Mouse (Mus musculus) brain, adult 2 months (tissue): ENCODE data around the gene Tnfsf13b.

Source experiments
- DNase-seq: peaks from one replicate; pipeline ENCODE4 v3.0.0; 2011; ENCODE audit warnings: low read depth, low spot score

Tnfsf13b gene

DNA sequence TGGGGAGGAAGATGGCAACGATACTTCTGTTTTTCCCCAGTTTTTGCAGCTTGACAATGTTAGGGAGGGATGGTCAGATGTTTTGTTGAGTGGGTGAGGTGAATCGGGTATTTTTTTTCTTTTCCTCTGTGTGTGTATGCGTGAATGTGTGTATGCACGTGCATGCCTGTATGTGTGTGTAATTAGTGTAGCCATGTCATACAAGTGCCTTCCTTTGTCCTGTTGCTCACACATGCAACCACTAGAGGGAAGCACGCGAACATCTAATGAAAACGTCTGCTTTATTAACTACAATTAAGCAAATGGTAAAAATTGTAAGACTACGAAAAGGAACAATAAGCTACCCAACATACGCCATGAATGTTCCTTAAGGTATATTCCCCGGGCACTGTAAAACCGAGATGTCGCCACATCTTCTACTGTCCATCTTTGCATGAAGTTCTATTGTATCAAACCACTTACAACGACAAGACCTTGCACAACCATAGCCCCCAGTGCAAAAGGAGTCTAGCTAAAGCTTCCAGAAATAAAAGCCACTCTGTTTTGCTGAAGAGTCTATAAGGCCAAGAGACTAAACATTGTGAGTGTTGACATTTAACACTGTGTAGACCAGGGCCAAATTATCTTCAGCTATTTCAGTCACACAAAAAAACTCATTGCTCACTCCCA, 37.7 kb downstream of the Tnfsf13b start:
- DNase-seq, result peak; percentile 79

- no peak for DNase-seq
These were observed 39.5 kb downstream of the Tnfsf13b start for GRCm38 (mm10) chr8:10045743-10046142.

GRCm38 (mm10) chr8:10049162-10049561, 42.9 kb downstream of the Tnfsf13b start:
- DNase-seq, result peak; percentile 91

DNA sequence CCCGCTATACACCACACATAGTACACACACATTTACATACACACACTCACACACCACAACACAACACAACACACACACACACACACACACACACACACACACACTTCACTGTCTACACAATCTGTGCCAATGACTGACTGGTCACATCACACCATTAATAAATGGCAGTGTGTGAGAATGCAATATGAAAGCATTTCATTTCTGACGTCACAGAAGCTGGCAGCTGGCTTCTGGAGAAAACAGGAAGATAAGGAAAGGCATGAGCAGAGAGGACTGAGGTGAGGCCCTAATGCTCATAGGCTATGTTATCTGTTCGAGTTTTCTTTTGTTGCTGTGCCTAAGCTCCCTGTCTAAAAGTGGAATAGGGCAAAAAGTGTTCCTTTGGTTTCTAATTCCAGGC, 45.3 kb downstream of the Tnfsf13b start:
- no peak for DNase-seq

DNA sequence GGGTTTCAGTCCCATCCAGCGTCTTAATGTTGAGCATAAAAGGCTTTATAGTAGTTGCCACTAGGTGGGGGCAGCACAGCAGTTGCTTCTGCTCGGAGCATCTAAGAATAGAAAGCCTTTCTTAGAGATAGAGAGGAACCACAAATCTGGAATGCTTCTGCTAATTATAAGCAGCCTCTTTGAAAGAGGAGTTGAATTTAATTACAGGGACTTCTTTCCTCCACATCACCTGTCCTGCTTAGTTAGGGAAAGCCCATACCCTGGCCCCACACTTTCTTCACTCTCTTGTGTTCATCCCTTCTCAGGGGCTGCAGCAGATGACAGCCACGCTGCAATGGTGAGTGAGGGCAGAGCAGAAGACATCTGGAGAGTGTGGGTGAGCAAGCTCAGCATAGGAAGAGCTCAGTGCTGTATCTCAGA, 47.3 kb downstream of the Tnfsf13b start:
- peak; percentile 87 for DNase-seq

DNA sequence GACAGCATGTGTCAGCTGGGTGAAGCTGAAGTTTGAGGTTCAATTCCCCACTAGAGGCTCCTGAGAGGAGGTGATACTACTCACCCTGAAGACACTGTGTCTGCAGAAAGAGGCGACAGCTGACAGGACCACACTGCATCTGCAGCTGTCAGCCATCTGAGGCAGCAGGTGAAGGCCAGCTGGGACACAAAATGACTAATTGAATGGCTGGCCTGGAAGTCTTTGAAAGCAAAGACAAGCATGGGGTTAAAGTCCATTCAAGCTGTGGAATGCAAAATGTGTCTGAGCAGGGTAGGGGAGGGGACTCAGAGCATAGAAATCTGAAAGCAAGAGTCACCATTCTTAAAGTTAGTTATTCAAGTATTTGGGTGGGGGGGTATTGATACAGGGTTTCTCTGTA, 54.7 kb downstream of the Tnfsf13b start:
- no peak for DNase-seq

DNA sequence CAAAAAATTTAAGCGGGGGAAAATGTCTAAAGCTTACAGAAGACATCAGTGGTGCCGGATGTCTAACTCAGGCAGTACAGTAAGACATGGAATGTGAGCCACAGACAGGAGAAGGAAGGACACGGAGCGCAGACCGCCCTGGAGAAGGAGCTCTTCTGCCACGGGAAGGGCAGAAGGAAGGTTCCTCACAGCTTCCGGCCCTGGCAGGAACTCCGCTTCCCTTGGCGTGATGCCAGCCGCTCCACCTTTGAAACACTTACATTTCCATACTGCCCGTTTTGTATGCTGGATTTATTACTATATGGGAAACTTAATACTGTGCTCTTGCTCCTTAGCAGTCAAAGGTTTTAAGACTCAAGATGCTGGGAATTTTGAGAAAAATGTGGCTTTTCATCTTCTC, 60.6 kb downstream of the Tnfsf13b start:
- DNase-seq, result no peak

GRCm38 (mm10) chr8:10067775-10068174, 61.5 kb downstream of the Tnfsf13b start:
- DNase-seq, result no peak

DNA sequence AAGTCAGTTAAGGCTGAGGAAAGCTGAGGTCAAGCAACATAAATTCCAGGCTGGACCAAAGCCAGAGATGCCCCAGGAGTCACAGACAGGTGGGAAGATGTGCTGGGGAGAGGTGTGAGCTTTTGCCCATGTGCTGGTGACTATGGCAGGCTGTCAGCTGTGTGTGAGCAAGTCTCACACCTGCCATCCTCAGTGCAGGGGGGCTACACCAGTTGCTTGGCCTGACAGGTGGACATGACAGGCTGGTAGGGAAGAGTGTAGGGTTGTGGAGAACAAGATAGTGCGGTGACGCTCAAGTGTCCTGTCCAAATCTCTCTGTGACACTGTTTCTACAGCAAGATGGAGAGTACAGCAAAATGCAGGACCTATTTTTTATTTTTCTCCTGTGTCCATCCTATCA, 66.1 kb downstream of the Tnfsf13b start:
- DNase-seq, result no peak
